In the genomic region with DNA sequence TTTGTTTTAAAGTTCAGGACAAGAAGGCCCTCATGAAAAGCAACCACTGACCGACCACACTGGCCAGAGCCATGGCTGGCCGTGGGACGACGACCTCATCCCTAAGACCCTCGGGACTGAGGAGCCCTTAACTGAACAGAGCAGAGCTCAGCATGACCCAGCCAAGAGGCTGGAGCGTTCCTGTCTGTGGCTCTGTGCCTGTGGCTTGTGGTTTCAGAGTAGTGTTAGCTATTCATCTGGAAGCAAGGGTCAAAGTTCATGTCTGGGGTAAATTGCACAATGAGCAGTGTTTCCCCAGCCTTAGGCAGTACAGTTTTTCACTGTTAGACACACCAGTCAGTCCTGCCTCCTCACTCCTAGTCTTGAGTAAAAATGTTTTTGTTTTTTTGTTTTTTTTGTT, we compare ENCODE assay signal across 8 mouse cellular contexts. TPM values are rescaled to one million over a fixed set of nuclear protein-coding genes. Genes with fewer than 3 reads are reported as not detected.
DNase-seq lines count a peak whose midpoint lies in the region; ATAC-seq lines count a peak whose summit lies in the region.
"Had no signal": no experiment of that assay in that cellular context is flagged by ENCODE, and none has a peak within 500 bp of the region (broad histone marks: within the 10 kb centered on the region; RNA-seq: fewer than 3 reads in every experiment).

No protein-coding gene starts in this region.

- H3K27ac ChIP-seq in liver, embryonic 13.5 days = peak overlapping the region; percentile 70

- peaks cover 50% of the 10 kb centered on the region for H3K4me1 ChIP-seq in liver, embryonic 13.5 days (replicated peaks)

- H3K9me3 ChIP-seq in liver, embryonic 13.5 days (replicated peaks) = no peaks in the 10 kb centered on the region
- H3K9me3 ChIP-seq: embryonic facial prominence, embryonic 13.5 days had no signal

- 0 out of 2 replicates have a peak, but pooled peaks cover 4% of the 10 kb centered on the region for H3K27me3 ChIP-seq in liver, embryonic 13.5 days
- H3K27me3 ChIP-seq: embryonic facial prominence, embryonic 13.5 days had no signal

- WGBS in liver, embryonic 13.5 days (ENCODE audit: insufficient replicate concordance) = 22% methylated on average over 6 of the region's 6 CpGs

- DNase-seq in 3134 (ENCODE audit: extremely low read depth, insufficient read length, low spot score) (peak; percentile 52), 3T3-L1 (ENCODE audit: low read depth, low spot score) (peak; percentile 93)
- DNase-seq in gonadal fat pad, adult 2 months (ENCODE audit: low read depth) = peak; percentile 47
- DNase-seq in liver, embryonic 13.5 days = no peak
- DNase-seq in skeletal muscle tissue, adult 2 months (ENCODE audit: low read depth, low spot score) = peak; percentile 56
- DNase-seq in layer of hippocampus, postnatal 14 days (ENCODE audit: low spot score in 2 of 2) = no peak
- no peak for DNase-seq in urinary bladder, postnatal 10 days (ENCODE audit: low spot score)

- H3K36me3 ChIP-seq in liver, embryonic 13.5 days = no peaks in the 10 kb centered on the region

- H3K4me2 ChIP-seq in liver, embryonic 13.5 days = no peak overlapping the region

- peak; percentile 52 for ATAC-seq in liver, embryonic 13.5 days (ENCODE audit: low read depth)

- no peak overlapping the region for H3K4me3 ChIP-seq in liver, embryonic 13.5 days (replicated peaks)
- H3K4me3 ChIP-seq: embryonic facial prominence, embryonic 13.5 days had no signal

- H3K9ac ChIP-seq in liver, embryonic 13.5 days = no peak overlapping the region

RNA-seq across cellular contexts. Expression of a gene that starts 11.3 kb away (rescaled TPM):
- 7.7 and 15.5 TPM in 2 replicates for polyA plus RNA-seq in gonadal fat pad, adult 2 months (2012; rRNA removed)
- polyA plus RNA-seq in liver, embryonic 13.5 days (2015; fragmentation: Nextera tagmentation; extraction: Ambion mirVana) = 1.8 and 2.5 TPM in 2 replicates
- total RNA-seq in layer of hippocampus, postnatal 14 days (2021) = 10 to 100 TPM; 70.0 to 76.0 TPM

RNA-seq across cellular contexts. Expression of a gene that starts 52.3 kb away (rescaled TPM):
- 224 and 272 TPM in 2 replicates for polyA plus RNA-seq in gonadal fat pad, adult 2 months (2012; rRNA removed)
- 108 and 132 TPM in 2 replicates for polyA plus RNA-seq in liver, embryonic 13.5 days (2015; fragmentation: Nextera tagmentation; extraction: Ambion mirVana)
- 100 to 1,000 TPM; 306 to 313 TPM for total RNA-seq in layer of hippocampus, postnatal 14 days (2021)

Comparison
In these comparisons a context has a peak if more than half of its experiments do, and no peak if none do; other contexts are left out.
1. DNase-seq: peak in 3134 (single experiment), 3T3-L1 (single experiment), gonadal fat pad, adult 2 months (single experiment) and skeletal muscle tissue, adult 2 months (single experiment); none in liver, embryonic 13.5 days (single experiment), layer of hippocampus, postnatal 14 days (0 of 2) and urinary bladder, postnatal 10 days (single experiment).